Mouse (Mus musculus): ENCODE measurements at regions not wholly inside any gene's neighbourhood (a gene's known extent, or its start where the extent isn't known, plus 50 kb on each side); places are given as distances from the start of the nearest gene placed in this dataset.

- TF ChIP-seq E2F4 (IDR thresholded peaks at IDR 0.05; ENCODE audit: insufficient replicate concordance, low read depth, low read length) (no peak), CTCF (conservative IDR thresholded peaks at IDR 0.05 in 1 of 2, IDR thresholded peaks at IDR 0.05 in 1 of 2; ENCODE audit: low read depth in 2 of 2, low read length in 2 of 2) (no peak), RCOR1 (conservative IDR thresholded peaks at IDR 0.05; ENCODE audit: low read depth, low read length) (no peak), EP300 (IDR thresholded peaks at IDR 0.05; ENCODE audit: low read length) (no peak), JUN (IDR thresholded peaks at IDR 0.05; ENCODE audit: insufficient read depth, low read depth, low read length) (no peak), ZNF384 (IDR thresholded peaks at IDR 0.05; ENCODE audit: low read depth, low read length) (no peak)
These were observed 104.7 kb upstream of the Zfp703 start for GRCm38 (mm10) chr8:26872382-26872781.
